Mouse (Mus musculus) 416B (cell line): ENCODE results near the gene Gm28047.
"Not testable (repeated sequence)": the region's sequence is repeated elsewhere in the genome, so short reads cannot be mapped to it uniquely, and the experiment has no call there.

Source experiments
- DNase-seq: peaks from one replicate; pipeline ENCODE4 v3.0.0; 2011; ENCODE audit warnings: low read depth

Gene Gm28047

GRCm38 (mm10) chr15:102619486-102619885, 5.4 kb downstream of the Gm28047 start:
- no peak for DNase-seq

GRCm38 (mm10) chr15:102617654-102618053, 7.2 kb downstream of the Gm28047 start:
- peak; percentile 56 for DNase-seq

- DNase-seq = peak; percentile 56
Measured at GRCm38 (mm10) chr15:102616174-102616573, 8.7 kb downstream of the Gm28047 start.

- no peak for DNase-seq
Measured at GRCm38 (mm10) chr15:102614224-102614623, 10.6 kb downstream of the Gm28047 start.

GRCm38 (mm10) chr15:102612966-102613365, 11.9 kb downstream of the Gm28047 start:
- peak; percentile 37 for DNase-seq

GRCm38 (mm10) chr15:102608586-102608985, 16.3 kb downstream of the Gm28047 start:
- not testable (repeated sequence) for DNase-seq

GRCm38 (mm10) chr15:102593996-102594656, 30.7 kb downstream of the Gm28047 start:
- DNase-seq = no peak

GRCm38 (mm10) chr15:102592674-102593073, 32.2 kb downstream of the Gm28047 start:
- peak; percentile 63 for DNase-seq

GRCm38 (mm10) chr15:102590567-102590966, 34.3 kb downstream of the Gm28047 start:
- no peak for DNase-seq

- DNase-seq = no peak
Measured at GRCm38 (mm10) chr15:102589826-102590225, 35.0 kb downstream of the Gm28047 start.

GRCm38 (mm10) chr15:102585501-102585900, 39.4 kb downstream of the Gm28047 start:
- DNase-seq = no peak

GRCm38 (mm10) chr15:102583708-102584383, 41.0 kb downstream of the Gm28047 start:
- no peak for DNase-seq

- DNase-seq = no peak
Measured at GRCm38 (mm10) chr15:102581205-102581604, 43.7 kb downstream of the Gm28047 start.

- no peak for DNase-seq
Measured at GRCm38 (mm10) chr15:102578351-102578750, 46.5 kb downstream of the Gm28047 start.

- DNase-seq = no peak
Measured at GRCm38 (mm10) chr15:102576972-102577371, 47.9 kb downstream of the Gm28047 start.

- DNase-seq = peak; percentile 64
Measured at GRCm38 (mm10) chr15:102572081-102572480, 52.8 kb downstream of the Gm28047 start.

- no peak for DNase-seq
Measured at GRCm38 (mm10) chr15:102567849-102568248, 57.0 kb downstream of the Gm28047 start.

GRCm38 (mm10) chr15:102563681-102564080, 61.2 kb downstream of the Gm28047 start:
- DNase-seq = no peak

- no peak for DNase-seq
Measured at GRCm38 (mm10) chr15:102563061-102563460, 61.8 kb downstream of the Gm28047 start.

- DNase-seq = no peak
Measured at GRCm38 (mm10) chr15:102562491-102562890, 62.4 kb downstream of the Gm28047 start.

GRCm38 (mm10) chr15:102557580-102557979, 67.3 kb downstream of the Gm28047 start:
- peak; percentile 43 for DNase-seq

GRCm38 (mm10) chr15:102555581-102555980, 69.3 kb downstream of the Gm28047 start:
- peak; percentile 90 for DNase-seq

- no peak for DNase-seq
Measured at GRCm38 (mm10) chr15:102552599-102552998, 72.3 kb downstream of the Gm28047 start.

GRCm38 (mm10) chr15:102547478-102547877, 77.4 kb downstream of the Gm28047 start:
- DNase-seq = no peak
